Mouse (Mus musculus) liver, postnatal 0 days (tissue): Measurements from ENCODE around the gene Slc7a10.

Experiments used
- CTCF ChIP-seq: sonication (generic); IDR thresholded peaks from 2 replicates; pipeline ENCODE4 v1.5.1; 2016; ENCODE audit warnings: antibody characterized with exemption, low read depth
- EP300 ChIP-seq: IDR thresholded peaks from 2 replicates; pipeline ENCODE4 v1.6.1; 2016; ENCODE audit warnings: antibody characterized with exemption, low read depth, mild to moderate bottlenecking

GRCm38 (mm10) chr7:35211791-35212190 lies 25.6 kb downstream of the Slc7a10 start:
- no peak for TF ChIP-seq CTCF
- no peak for TF ChIP-seq EP300
